In the genomic region with DNA sequence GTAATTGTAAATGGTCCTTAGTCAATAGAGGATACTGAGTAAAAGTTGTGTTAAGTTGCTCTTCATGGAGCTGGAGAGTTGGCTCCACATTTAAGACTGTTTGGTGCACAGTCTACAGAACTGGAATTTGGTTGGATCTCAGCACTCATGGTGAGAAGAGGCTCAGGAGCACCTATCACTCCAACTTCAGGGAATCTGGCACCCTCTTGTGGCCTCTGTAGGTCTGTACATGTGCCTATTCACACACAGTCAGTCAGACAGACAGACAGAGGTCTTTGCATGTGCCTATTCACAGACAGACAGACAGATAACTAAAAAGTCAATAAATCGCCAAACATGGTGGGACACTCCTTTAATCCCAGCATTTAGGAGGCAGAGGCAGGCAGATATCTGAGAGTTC, we compare ENCODE assay signal across 9 mouse cellular contexts. TPM values are rescaled to one million over a fixed set of nuclear protein-coding genes. Genes with fewer than 3 reads are reported as not detected.
DNase-seq lines count a peak whose midpoint lies in the region; TF ChIP-seq lines count a peak whose summit lies in the region.
"Had no signal": no experiment of that assay in that cellular context is flagged by ENCODE, and none has a peak within 500 bp of the region (broad histone marks: within the 10 kb centered on the region; RNA-seq: fewer than 3 reads in every experiment).

No protein-coding gene starts in this region.

- H3K27ac ChIP-seq in left cerebral cortex, adult 2 months: no peak overlapping the region

- H3K4me3 ChIP-seq in left cerebral cortex, adult 2 months: no peak overlapping the region

- DNase-seq in adrenal gland, adult (ENCODE audit: inconsistent age in 2 of 2, low spot score in 1 of 2): peak; percentile 60 to 86
- no peak for DNase-seq in adrenal gland, adult 8-10 months
- no peak for DNase-seq in left cerebral cortex, adult 2 months (ENCODE audit: extremely low spot score in 1 of 2, low spot score in 2 of 2)
- no peak for DNase-seq in left cerebral cortex, adult 11 months (ENCODE audit: low spot score)
- peak; percentile 57 for DNase-seq in adrenal gland, postnatal 14 days
- DNase-seq in kidney, postnatal 4 days: peak; percentile 46 to 54
- peak; percentile 59 for DNase-seq in thymus, postnatal 0 days (ENCODE audit: low spot score)
- no peak for DNase-seq in layer of hippocampus, adult 9-10 months (ENCODE audit: low spot score)

- TF ChIP-seq CTCF in left cerebral cortex, adult 2 months (IDR thresholded peaks at IDR 0.05): peak; percentile 66

- intact Hi-C loops in left cerebral cortex, adult 2 months (cut with DNase I): no loop called here

RNA-seq across cellular contexts. Expression of a gene that starts 6.3 kb away (rescaled TPM):
- total RNA-seq in adrenal gland, adult 8-10 months (2022): under 1 TPM; 0.14 to 0.43 (median 0.15) TPM
- 1 to 10 TPM; 5.1 to 5.8 TPM for total RNA-seq in left cerebral cortex, adult 2 months (2021)
- total RNA-seq in adrenal gland, postnatal 14 days (2021): 0.30 and 1.7 TPM in 2 replicates
- polyA plus RNA-seq in thymus, postnatal 0 days (2015; fragmentation: Nextera tagmentation; extraction: Ambion mirVana): 0.06 TPM in 1 of 2 replicates, not detected in the other

RNA-seq across cellular contexts. Expression of a gene that starts 21.6 kb away (rescaled TPM):
- total RNA-seq in adrenal gland, adult 8-10 months (2022): 1 to 10 TPM in 2 of 4 experiments, under 1 TPM in 2; 0.35 to 1.7 (median 0.78) TPM
- not detected for total RNA-seq in left cerebral cortex, adult 2 months (2021)
- total RNA-seq in adrenal gland, postnatal 14 days (2021): 0.33 and 0.71 TPM in 2 replicates
- polyA plus RNA-seq in thymus, postnatal 0 days (2015; fragmentation: Nextera tagmentation; extraction: Ambion mirVana): 1.6 and 2.3 TPM in 2 replicates
- polyA plus RNA-seq: neural tube, embryonic 11.5 days had no signal

RNA-seq across cellular contexts. Expression of a gene that starts 51.8 kb away (rescaled TPM):
- under 1 TPM in 2 of 4 experiments, not detected in 2; 0.16 to 0.22 TPM for total RNA-seq in adrenal gland, adult 8-10 months (2022)
- total RNA-seq in left cerebral cortex, adult 2 months (2021): under 1 TPM in 1 of 2 experiments, not detected in 1; 0.14 TPM
- 1.3 TPM in 1 of 2 replicates, not detected in the other for total RNA-seq in adrenal gland, postnatal 14 days (2021)
- 7.2 and 8.1 TPM in 2 replicates for polyA plus RNA-seq in thymus, postnatal 0 days (2015; fragmentation: Nextera tagmentation; extraction: Ambion mirVana)
- polyA plus RNA-seq: neural tube, embryonic 11.5 days had no signal

Comparison
In these comparisons a context has a peak if more than half of its experiments do, and no peak if none do; other contexts are left out.
1. DNase-seq: peak in adrenal gland, adult (2 of 2), adrenal gland, postnatal 14 days (single experiment), kidney, postnatal 4 days (2 of 2) and thymus, postnatal 0 days (single experiment); none in adrenal gland, adult 8-10 months (single experiment), left cerebral cortex, adult 2 months (0 of 2), left cerebral cortex, adult 11 months (single experiment) and layer of hippocampus, adult 9-10 months (single experiment).